Mouse (Mus musculus) heart, postnatal 0 days (tissue): ENCODE results near the gene Col18a1.

Experiments
- CTCF ChIP-seq: IDR thresholded peaks from 2 replicates; pipeline ENCODE4 v1.5.1; 2016; ENCODE audit warnings: antibody characterized with exemption, control low read depth, low read depth
- EP300 ChIP-seq: IDR thresholded peaks from 2 replicates; pipeline ENCODE4 v1.6.1; 2016; ENCODE audit warnings: antibody characterized with exemption, low read depth

DNA sequence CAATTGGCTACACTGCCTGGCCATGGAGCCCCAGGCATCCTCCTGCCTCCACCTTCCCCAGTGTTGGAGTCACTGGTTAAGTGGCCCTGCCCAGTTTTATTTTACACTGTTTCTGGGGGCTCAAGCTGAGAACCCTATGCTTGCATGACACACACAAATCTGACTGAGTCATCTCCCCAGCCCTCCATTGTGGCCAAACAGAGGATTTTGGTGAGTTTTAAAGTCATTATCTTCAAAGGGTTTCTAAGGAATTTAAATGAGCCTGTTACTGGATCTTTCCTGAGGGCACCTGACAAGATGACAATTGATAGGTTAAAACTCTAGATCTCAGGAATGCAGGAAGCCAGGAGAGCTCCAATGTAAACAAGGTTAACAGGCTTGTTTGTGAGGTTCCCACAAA lies 27.1 kb upstream of the Col18a1 start:
- TF ChIP-seq EP300 = no peak
- TF ChIP-seq CTCF = no peak
